ENCODE assay signal across 8 mouse cellular contexts in the genomic region with DNA sequence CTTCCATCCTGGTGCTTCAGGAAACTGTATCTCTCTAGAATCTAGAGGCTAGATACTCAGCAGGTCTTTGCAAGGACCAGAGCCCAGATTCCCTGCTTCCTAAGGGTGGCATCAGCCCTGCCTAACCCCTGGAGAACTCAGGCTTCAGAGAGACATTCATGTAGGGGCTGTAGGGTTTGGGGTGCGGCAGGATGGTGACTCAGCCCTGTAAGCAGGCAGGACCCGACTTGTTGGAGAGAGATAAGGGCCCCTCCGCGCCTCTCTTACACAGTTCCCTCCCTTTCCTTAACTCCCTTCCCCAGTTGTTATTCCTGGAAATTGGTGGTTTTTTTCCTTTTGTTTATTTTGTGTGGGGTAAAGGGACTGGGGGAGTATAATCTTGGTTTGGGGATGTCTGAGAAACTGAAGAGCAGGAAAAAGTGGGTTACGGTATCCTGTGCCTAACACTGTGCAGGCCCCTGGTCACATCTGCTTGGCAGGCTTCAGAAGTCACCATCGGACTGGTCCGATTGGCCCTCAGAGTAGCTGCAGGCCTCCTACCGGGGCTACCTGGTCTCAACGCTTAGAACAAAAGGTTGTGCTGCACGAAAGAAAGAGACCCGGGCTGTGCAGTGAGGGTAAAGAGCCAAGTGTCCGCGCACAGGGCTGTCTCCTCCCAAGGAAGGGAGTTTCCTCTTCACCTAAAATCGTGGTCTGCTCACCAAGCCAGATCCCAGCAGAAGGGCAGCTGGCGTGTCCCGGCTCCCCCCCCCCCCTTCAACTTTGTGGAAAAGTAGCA. TPM values are rescaled to one million over a fixed set of nuclear protein-coding genes. Genes with fewer than 3 reads are reported as not detected.
DNase-seq lines count a peak whose midpoint lies in the region; ATAC-seq and TF ChIP-seq lines count a peak whose summit lies in the region.

No protein-coding gene starts in this region.

- no peak for ATAC-seq in CD4-positive, CD25-positive, alpha-beta regulatory T cell, adult 4 months
- no peak for ATAC-seq in hindbrain, embryonic 16.5 days
- ATAC-seq in midbrain, embryonic 16.5 days: no peak

- H3K9ac ChIP-seq in hindbrain, embryonic 16.5 days (ENCODE audit: low read depth, low read length): no peak overlapping the region
- H3K9ac ChIP-seq in midbrain, embryonic 16.5 days (ENCODE audit: low read depth, low read length): no peak overlapping the region

- peak; percentile 7 for DNase-seq in CD4-positive, CD25-positive, alpha-beta regulatory T cell, adult 2 months (ENCODE audit: low read depth, low spot score)
- peak; percentile 27 for DNase-seq in embryo, embryonic 10 days (ENCODE audit: low spot score)
- no peak for DNase-seq in left cerebral cortex, adult 18-20 months (ENCODE audit: low spot score in 2 of 2)
- no peak for DNase-seq in thymus, postnatal 36 days
- no peak for DNase-seq in lung, adult 2 months

- 14% methylated on average over 16 of the region's 16 CpGs for WGBS in hindbrain, embryonic 16.5 days
- 15% methylated on average over 16 of the region's 16 CpGs for WGBS in midbrain, embryonic 16.5 days
- 22% methylated on average over 16 of the region's 16 CpGs for WGBS in lung, adult 2 months

- TF ChIP-seq POLR2A in lung, adult 2 months (IDR thresholded peaks at IDR 0.05; ENCODE audit: borderline replicate concordance, extremely low read depth, low read depth, low read length): no peak

- H3K4me1 ChIP-seq in hindbrain, embryonic 16.5 days (ENCODE audit: control insufficient read depth, insufficient read depth, low read depth, low read length): peaks cover 9% of the 10 kb centered on the region
- H3K4me1 ChIP-seq in midbrain, embryonic 16.5 days (ENCODE audit: control insufficient read depth, insufficient read depth, low read length): peaks cover 12% of the 10 kb centered on the region
- H3K4me1 ChIP-seq in lung, adult 2 months (ENCODE audit: control insufficient read depth, insufficient read depth, low read length): peaks cover 6% of the 10 kb centered on the region

- no peaks in the 10 kb centered on the region for H3K36me3 ChIP-seq in hindbrain, embryonic 16.5 days (ENCODE audit: control insufficient read depth, insufficient read depth, low read length)
- H3K36me3 ChIP-seq in midbrain, embryonic 16.5 days (ENCODE audit: control insufficient read depth, insufficient read depth, low read length): no peaks in the 10 kb centered on the region

- H3K9me3 ChIP-seq in hindbrain, embryonic 16.5 days (ENCODE audit: control insufficient read depth, low read length): no peaks in the 10 kb centered on the region
- no peaks in the 10 kb centered on the region for H3K9me3 ChIP-seq in midbrain, embryonic 16.5 days (replicated peaks; ENCODE audit: control insufficient read depth, low read length, poor library complexity, severe bottlenecking)

- H3K27ac ChIP-seq in hindbrain, embryonic 16.5 days (ENCODE audit: low read depth, low read length): no peak overlapping the region
- H3K27ac ChIP-seq in midbrain, embryonic 16.5 days (ENCODE audit: low read length): no peak overlapping the region

- H3K27me3 ChIP-seq in hindbrain, embryonic 16.5 days (replicated peaks; ENCODE audit: control insufficient read depth, insufficient read depth, low read length): peaks cover 22% of the 10 kb centered on the region
- H3K27me3 ChIP-seq in midbrain, embryonic 16.5 days (ENCODE audit: control insufficient read depth, insufficient read depth, low read depth, low read length): peaks cover 42% of the 10 kb centered on the region

- H3K4me3 ChIP-seq in hindbrain, embryonic 16.5 days (ENCODE audit: low read length): no peak overlapping the region
- peak overlapping the region; percentile 31; the same call in 1 of the 2 replicates for H3K4me3 ChIP-seq in midbrain, embryonic 16.5 days (ENCODE audit: low read depth, low read length)
- H3K4me3 ChIP-seq in lung, adult 2 months (replicated peaks; ENCODE audit: extremely low read depth, low read depth, low read length): no peak overlapping the region

- peak overlapping the region; percentile 60 for H3K4me2 ChIP-seq in hindbrain, embryonic 16.5 days (ENCODE audit: low read length)
- peak overlapping the region; percentile 61 for H3K4me2 ChIP-seq in midbrain, embryonic 16.5 days (ENCODE audit: low read length)

- TF ChIP-seq CTCF in lung, adult 2 months (IDR thresholded peaks at IDR 0.05; ENCODE audit: insufficient read depth, low read length): no peak

RNA-seq across cellular contexts. Expression of gene Plek2, which starts 4.1 kb away (rescaled TPM):
- under 1 TPM in 1 of 2 experiments, not detected in 1; 0.39 TPM for polyA plus RNA-seq in CD4-positive, CD25-positive, alpha-beta regulatory T cell, adult 4 months (2017; shearing (Covaris generic))
- polyA plus RNA-seq in hindbrain, embryonic 16.5 days (2015; fragmentation: Nextera tagmentation; extraction: Ambion mirVana): 2.8 and 3.3 TPM in 2 replicates
- polyA plus RNA-seq in midbrain, embryonic 16.5 days (2015; fragmentation: Nextera tagmentation; extraction: Ambion mirVana): 2.5 and 3.8 TPM in 2 replicates
- total RNA-seq in left cerebral cortex, adult 18-20 months (2021): under 1 TPM; 0.21 to 0.30 TPM
- polyA plus RNA-seq in lung, adult 2 months (2012; rRNA removed): 0.35 and 1.4 TPM in 2 replicates

RNA-seq across cellular contexts. Expression of gene Eif2s1, which starts 49.3 kb away (rescaled TPM):
- 100 to 1,000 TPM; 189 to 200 TPM for polyA plus RNA-seq in CD4-positive, CD25-positive, alpha-beta regulatory T cell, adult 4 months (2017; shearing (Covaris generic))
- polyA plus RNA-seq in hindbrain, embryonic 16.5 days (2015; fragmentation: Nextera tagmentation; extraction: Ambion mirVana): 138 and 143 TPM in 2 replicates
- polyA plus RNA-seq in midbrain, embryonic 16.5 days (2015; fragmentation: Nextera tagmentation; extraction: Ambion mirVana): 136 and 142 TPM in 2 replicates
- 10 to 100 TPM; 48.9 to 52.7 TPM for total RNA-seq in left cerebral cortex, adult 18-20 months (2021)
- polyA plus RNA-seq in lung, adult 2 months (2012; rRNA removed): 5.8 and 8.6 TPM in 2 replicates

RNA-seq across cellular contexts. Expression of gene Atp6v1d, which starts 49.4 kb away (rescaled TPM):
- 100 to 1,000 TPM; 240 to 257 TPM for polyA plus RNA-seq in CD4-positive, CD25-positive, alpha-beta regulatory T cell, adult 4 months (2017; shearing (Covaris generic))
- 119 and 132 TPM in 2 replicates for polyA plus RNA-seq in hindbrain, embryonic 16.5 days (2015; fragmentation: Nextera tagmentation; extraction: Ambion mirVana)
- 134 and 147 TPM in 2 replicates for polyA plus RNA-seq in midbrain, embryonic 16.5 days (2015; fragmentation: Nextera tagmentation; extraction: Ambion mirVana)
- total RNA-seq in left cerebral cortex, adult 18-20 months (2021): 100 to 1,000 TPM; 301 to 302 TPM
- polyA plus RNA-seq in lung, adult 2 months (2012; rRNA removed): 5.9 and 15.5 TPM in 2 replicates

Comparison
In these comparisons a context has a peak if more than half of its experiments do, and no peak if none do; other contexts are left out.
1. DNase-seq: peak in CD4-positive, CD25-positive, alpha-beta regulatory T cell, adult 2 months (single experiment) and embryo, embryonic 10 days (single experiment); none in left cerebral cortex, adult 18-20 months (0 of 2), thymus, postnatal 36 days (0 of 2) and lung, adult 2 months (single experiment).
2. RNA of gene Eif2s1, which starts 49.3 kb away (polyA plus RNA-seq): 189 to 200 TPM in CD4-positive, CD25-positive, alpha-beta regulatory T cell, adult 4 months, 138 to 143 TPM in hindbrain, embryonic 16.5 days and 136 to 142 TPM in midbrain, embryonic 16.5 days; 5.8 to 8.6 TPM in lung, adult 2 months; every median in the first group is over 10 times any median in the second.